Mouse (Mus musculus): ENCODE measurements around the gene Rpap2.

DNA sequence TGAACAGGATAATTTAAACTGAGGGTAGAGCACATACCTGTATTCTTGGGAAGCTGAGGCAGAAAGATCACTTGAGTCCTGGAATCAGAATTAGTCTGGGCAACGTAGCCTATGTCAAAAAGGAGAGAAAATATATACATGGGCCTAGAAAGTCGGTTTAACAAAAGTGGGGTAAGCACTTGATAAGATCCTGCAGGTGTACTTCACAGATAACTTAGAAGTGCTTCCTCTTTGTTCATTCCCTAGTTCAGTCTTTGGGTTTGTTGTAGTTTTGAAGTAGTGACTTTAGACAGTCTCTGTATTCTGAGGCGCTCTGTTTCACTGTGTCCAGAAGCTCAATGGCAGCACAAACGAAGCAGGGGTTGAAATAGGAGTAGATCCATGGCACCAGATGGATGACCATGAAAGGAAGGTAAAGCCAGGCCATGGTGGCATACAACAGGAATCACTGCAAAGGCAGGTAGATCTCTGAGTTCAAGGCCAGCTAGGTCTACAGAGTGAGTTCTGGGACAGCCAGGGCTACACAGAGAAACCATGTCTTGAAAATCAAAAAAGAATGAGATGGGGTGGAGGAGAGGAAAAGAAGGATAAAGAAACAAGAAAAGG is 55.0 kb downstream of the Rpap2 start:
- no peak for TF ChIP-seq CTCF (IDR thresholded peaks at IDR 0.05; ENCODE audit: borderline replicate concordance, extremely low read depth, insufficient read depth, insufficient read length)
- no peak for TF ChIP-seq POLR2A (IDR thresholded peaks at IDR 0.05; ENCODE audit: borderline replicate concordance, extremely low read depth, insufficient read depth, insufficient read length, poor library complexity, severe bottlenecking)
